Mouse (Mus musculus) kidney, adult 2 months (tissue): ENCODE data around the gene Klhdc10.

Experiments
- CTCF ChIP-seq: fragments of 200-500 bp; conservative IDR thresholded peaks from 2 replicates; pipeline ENCODE4 v1.5.1; 2011; ENCODE audit warnings: low read depth, mild to moderate bottlenecking, control low read depth, low read length, moderate library complexity, mixed read lengths; ENCODE audit not compliant: insufficient read depth, insufficient read length
- POLR2A ChIP-seq: fragments of 200-500 bp; IDR thresholded peaks from one replicate; pipeline ENCODE4 v1.6.1; 2011; ENCODE audit warnings: low read depth, low read length, control low read depth

GRCm38 (mm10) chr6:30436476-30436875 is 34.8 kb downstream of the Klhdc10 start:
- TF ChIP-seq POLR2A = no peak
- TF ChIP-seq CTCF = no peak
